Mouse (Mus musculus): ENCODE data around the gene Fermt3. TPM values are rescaled to one million over a fixed set of nuclear protein-coding genes. Genes with fewer than 3 reads are reported as not detected.

The Fermt3 gene
- polyA plus RNA-seq (2015; fragmentation: Nextera tagmentation; extraction: Ambion mirVana), result 3.0 and 3.9 TPM in 2 replicates

GRCm38 (mm10) chr19:7019191-7019590, at the start of gene Fermt3:
Gene Fermt3, minus strand, starts transcription at chr19:7019469.
- no peaks in the 10 kb centered on the region for H3K9me3 ChIP-seq (replicated peaks)
- no peak within 1 kb of the TSS for H3K4me2 ChIP-seq
- no peaks in the 10 kb centered on the region for H3K4me1 ChIP-seq
- no peak within 1 kb of the TSS for H3K4me3 ChIP-seq
- no peaks in the 10 kb centered on the region for H3K27me3 ChIP-seq
- H3K36me3 ChIP-seq (ENCODE audit: poor library complexity, severe bottlenecking), result peaks cover 75% of the 10 kb centered on the region
- no peak within 1 kb of the TSS for H3K27ac ChIP-seq
- no peak within 1 kb of the TSS for H3K9ac ChIP-seq
- ATAC-seq, result no peak
- WGBS, result 92% methylated on average over 5 of the region's 5 CpGs

- no peaks in the 10 kb centered on the region for H3K9me3 ChIP-seq (replicated peaks)
- H3K9ac ChIP-seq, result peak overlapping the region; percentile 35
- ATAC-seq, result peak; percentile 48
- no peak overlapping the region for H3K4me3 ChIP-seq
- H3K27me3 ChIP-seq, result peaks cover 8% of the 10 kb centered on the region
- peak overlapping the region; percentile 35 for H3K4me2 ChIP-seq
- peak overlapping the region; percentile 77 for H3K27ac ChIP-seq
- peaks cover 78% of the 10 kb centered on the region for H3K4me1 ChIP-seq
- WGBS, result 2% methylated on average over 14 of the region's 14 CpGs
- H3K36me3 ChIP-seq (ENCODE audit: poor library complexity, severe bottlenecking), result no peaks in the 10 kb centered on the region
These were observed 48.9 kb upstream of the Fermt3 start for GRCm38 (mm10) chr19:7068136-7068535.

- 61% methylated on average over 20 of the region's 20 CpGs for WGBS
- ATAC-seq, result peak; percentile 6
- H3K4me3 ChIP-seq, result no peak overlapping the region
- no peaks in the 10 kb centered on the region for H3K36me3 ChIP-seq (ENCODE audit: poor library complexity, severe bottlenecking)
- H3K4me1 ChIP-seq, result peaks cover 72% of the 10 kb centered on the region
- peak overlapping the region; percentile 35; the same call in 1 of the 2 replicates for H3K9ac ChIP-seq
- peak overlapping the region; percentile 8; the same call in 1 of the 2 replicates for H3K27ac ChIP-seq
- H3K9me3 ChIP-seq (replicated peaks), result no peaks in the 10 kb centered on the region
- peak overlapping the region; percentile 24 for H3K4me2 ChIP-seq
- H3K27me3 ChIP-seq, result peaks cover 8% of the 10 kb centered on the region
These were observed 48.2 kb upstream of the Fermt3 start for GRCm38 (mm10) chr19:7067344-7068050.

- peak overlapping the region; percentile 13; the same call in 1 of the 2 replicates for H3K9ac ChIP-seq
- peaks cover 5% of the 10 kb centered on the region; the same call in 1 of the 2 replicates for H3K27me3 ChIP-seq
- no peak overlapping the region for H3K4me3 ChIP-seq
- ATAC-seq, result no peak
- 53% methylated on average over 7 of the region's 8 CpGs for WGBS
- peak overlapping the region; percentile 70 for H3K27ac ChIP-seq
- H3K4me1 ChIP-seq, result peaks cover 66% of the 10 kb centered on the region
- H3K9me3 ChIP-seq (replicated peaks), result no peaks in the 10 kb centered on the region
- H3K4me2 ChIP-seq, result peak overlapping the region; percentile 30
- no peaks in the 10 kb centered on the region for H3K36me3 ChIP-seq (ENCODE audit: poor library complexity, severe bottlenecking)
These were observed 47.6 kb upstream of the Fermt3 start for GRCm38 (mm10) chr19:7066828-7067342.

- WGBS, result 31% methylated on average over 15 of the region's 15 CpGs
- peak overlapping the region; percentile 70 for H3K27ac ChIP-seq
- no peaks in the 10 kb centered on the region for H3K9me3 ChIP-seq (replicated peaks)
- no peak overlapping the region for H3K4me3 ChIP-seq
- H3K9ac ChIP-seq, result peak overlapping the region; percentile 13; the same call in 1 of the 2 replicates
- no peaks in the 10 kb centered on the region for H3K27me3 ChIP-seq
- no peak for ATAC-seq
- peak overlapping the region; percentile 30 for H3K4me2 ChIP-seq
- peaks cover 59% of the 10 kb centered on the region for H3K4me1 ChIP-seq
- H3K36me3 ChIP-seq (ENCODE audit: poor library complexity, severe bottlenecking), result no peaks in the 10 kb centered on the region
These were observed 47.0 kb upstream of the Fermt3 start for GRCm38 (mm10) chr19:7066034-7066827.

GRCm38 (mm10) chr19:7064571-7064970, 45.3 kb upstream of the Fermt3 start:
- ATAC-seq, result peak; percentile 66; the same call in 1 of the 2 replicates
- Histone ChIP-seq H3K4me2 (no peak overlapping the region), H3K27me3 (peaks cover 4% of the 10 kb centered on the region), H3K9ac (no peak overlapping the region), H3K9me3 (replicated peaks) (no peaks in the 10 kb centered on the region), H3K4me3 (no peak overlapping the region), H3K4me1 (peaks cover 44% of the 10 kb centered on the region), H3K27ac (no peak overlapping the region), H3K36me3 (ENCODE audit: poor library complexity, severe bottlenecking) (no peaks in the 10 kb centered on the region)
- WGBS, result 0% methylated on average over 3 of the region's 3 CpGs

- Histone ChIP-seq H3K27ac (no peak overlapping the region), H3K4me2 (no peak overlapping the region), H3K9ac (no peak overlapping the region), H3K36me3 (ENCODE audit: poor library complexity, severe bottlenecking) (no peaks in the 10 kb centered on the region), H3K9me3 (replicated peaks) (no peaks in the 10 kb centered on the region), H3K27me3 (peaks cover 12% of the 10 kb centered on the region), H3K4me3 (no peak overlapping the region), H3K4me1 (peaks cover 31% of the 10 kb centered on the region)
- ATAC-seq, result no peak
- WGBS, result 90% methylated on average over 8 of the region's 8 CpGs
These were observed 43.6 kb upstream of the Fermt3 start for GRCm38 (mm10) chr19:7062916-7063315.

- no peak for ATAC-seq
- Histone ChIP-seq H3K27ac (no peak overlapping the region; the same call in 1 of the 2 replicates), H3K4me2 (no peak overlapping the region), H3K36me3 (ENCODE audit: poor library complexity, severe bottlenecking) (no peaks in the 10 kb centered on the region), H3K9ac (no peak overlapping the region), H3K9me3 (replicated peaks) (no peaks in the 10 kb centered on the region), H3K4me3 (no peak overlapping the region), H3K4me1 (peaks cover 31% of the 10 kb centered on the region), H3K27me3 (peaks cover 14% of the 10 kb centered on the region)
- 89% methylated on average over 5 of the region's 5 CpGs for WGBS
These were observed 42.8 kb upstream of the Fermt3 start for GRCm38 (mm10) chr19:7062110-7062509.

GRCm38 (mm10) chr19:7058541-7058940, 39.3 kb upstream of the Fermt3 start:
- Histone ChIP-seq H3K36me3 (ENCODE audit: poor library complexity, severe bottlenecking) (no peaks in the 10 kb centered on the region), H3K27me3 (peaks cover 25% of the 10 kb centered on the region), H3K4me1 (peaks cover 20% of the 10 kb centered on the region), H3K4me3 (no peak overlapping the region), H3K4me2 (peak overlapping the region; percentile 100; the same call in 1 of the 2 replicates), H3K9me3 (replicated peaks) (no peaks in the 10 kb centered on the region), H3K27ac (no peak overlapping the region), H3K9ac (0 out of 2 replicates have a peak overlapping the region, but pooled peaks have one; percentile 66)
- 52% methylated on average over 6 of the region's 6 CpGs for WGBS
- no peak for ATAC-seq

- H3K9me3 ChIP-seq (replicated peaks), result no peaks in the 10 kb centered on the region
- peak; percentile 76 for ATAC-seq
- peak overlapping the region; percentile 19; the same call in 1 of the 2 replicates for H3K27ac ChIP-seq
- H3K4me2 ChIP-seq, result peak overlapping the region; percentile 100
- peak overlapping the region; percentile 66 for H3K9ac ChIP-seq
- H3K4me3 ChIP-seq, result peak overlapping the region; percentile 73
- peaks cover 25% of the 10 kb centered on the region for H3K27me3 ChIP-seq
- H3K36me3 ChIP-seq (ENCODE audit: poor library complexity, severe bottlenecking), result no peaks in the 10 kb centered on the region
- peaks cover 20% of the 10 kb centered on the region for H3K4me1 ChIP-seq
- WGBS, result 0% methylated on average over 15 of the region's 15 CpGs
These were observed 38.5 kb upstream of the Fermt3 start for GRCm38 (mm10) chr19:7057722-7058207.

- peak; percentile 27 for ATAC-seq
- H3K4me3 ChIP-seq, result peak overlapping the region; percentile 73
- H3K4me2 ChIP-seq, result peak overlapping the region; percentile 100
- peaks cover 20% of the 10 kb centered on the region for H3K4me1 ChIP-seq
- H3K36me3 ChIP-seq (ENCODE audit: poor library complexity, severe bottlenecking), result no peaks in the 10 kb centered on the region
- H3K9ac ChIP-seq, result peak overlapping the region; percentile 66
- H3K27me3 ChIP-seq, result peaks cover 25% of the 10 kb centered on the region
- 3% methylated on average over 16 of the region's 16 CpGs for WGBS
- no peaks in the 10 kb centered on the region for H3K9me3 ChIP-seq (replicated peaks)
- peak overlapping the region; percentile 19; the same call in 1 of the 2 replicates for H3K27ac ChIP-seq
These were observed 38.0 kb upstream of the Fermt3 start for GRCm38 (mm10) chr19:7057126-7057721.

All from forebrain, embryonic 13.5 days (tissue).